Mouse (Mus musculus): Measurements from ENCODE around the gene Rasl10a.

GRCm38 (mm10) chr11:5015720-5016119, 42.2 kb upstream of the Rasl10a start:
- TF ChIP-seq CTCF (IDR thresholded peaks at IDR 0.05) (peak; percentile 86), POLR2A (IDR thresholded peaks at IDR 0.05; ENCODE audit: insufficient read depth, low read depth, low read length) (no peak)
